Mouse (Mus musculus) heart, adult 2 months (tissue): ENCODE results near the gene Rgs13.

Source experiments
- CTCF ChIP-seq: fragments of 200-600 bp; IDR thresholded peaks from 2 replicates; pipeline ENCODE4 v1.8.1; 2022; ENCODE audit warnings: antibody characterized with exemption, mild to moderate bottlenecking, moderate library complexity
- POLR2A ChIP-seq: fragments of 200-500 bp; IDR thresholded peaks from 2 replicates; pipeline ENCODE4 v1.6.1; 2011; ENCODE audit warnings: mild to moderate bottlenecking, low read depth, low read length, control low read depth; ENCODE audit not compliant: insufficient read depth

DNA sequence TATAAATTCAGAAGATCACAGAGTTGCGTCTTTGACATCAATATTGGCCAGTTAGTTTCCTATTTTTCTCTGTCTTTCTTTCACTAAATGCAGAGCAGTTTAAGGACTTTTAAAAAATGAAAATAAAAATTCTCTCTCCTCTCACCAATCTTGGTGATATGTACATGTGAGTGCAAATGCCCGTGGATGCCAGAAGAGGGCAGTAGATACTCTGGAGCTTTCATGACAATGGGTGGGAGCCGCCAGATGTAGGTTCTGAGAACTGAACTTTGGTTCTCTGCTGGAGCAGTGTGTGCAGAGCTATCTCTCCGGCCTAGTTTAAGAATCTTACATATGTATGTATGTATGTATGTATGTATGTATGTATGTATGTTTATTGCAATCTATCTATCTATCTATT is 2.4 kb upstream of the Rgs13 start:
- TF ChIP-seq CTCF (peak; percentile 12; the same call in 1 of the 2 replicates), POLR2A (no peak)
